Mouse (Mus musculus): ENCODE results near the gene Sdr9c7. TPM values are rescaled to one million over a fixed set of nuclear protein-coding genes. Genes with fewer than 3 reads are reported as not detected.

Gene Sdr9c7
- polyA plus RNA-seq (2015; fragmentation: Nextera tagmentation; extraction: Ambion mirVana), result not detected in 2 replicates

DNA sequence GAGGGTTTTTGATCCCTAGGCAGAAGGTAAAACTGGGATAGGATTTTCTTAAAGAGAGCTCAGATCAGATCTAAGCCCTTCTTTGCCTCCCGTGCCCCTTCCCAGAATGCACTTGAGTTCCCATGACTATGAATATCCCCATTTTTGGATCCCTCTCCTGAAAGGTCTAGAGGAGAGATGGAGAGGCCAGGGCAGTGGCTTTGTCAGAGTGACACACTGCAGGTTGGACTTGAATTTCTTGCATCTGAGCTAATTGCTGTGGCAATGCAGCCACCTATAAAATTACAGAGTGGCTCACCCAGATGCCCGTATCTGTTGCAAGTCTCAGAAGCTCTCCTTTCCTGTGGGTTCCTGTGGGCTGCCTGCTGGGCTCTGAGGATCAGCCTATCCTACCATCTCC lies at the start of gene Sdr9c7:
Gene Sdr9c7 (plus strand): TSS at position 301 of the 400 bp plus-strand sequence.
- Histone ChIP-seq H3K9ac (no peak within 1 kb of the TSS), H3K4me3 (no peak within 1 kb of the TSS), H3K4me1 (replicated peaks) (no peaks in the 10 kb centered on the region), H3K4me2 (no peak within 1 kb of the TSS), H3K36me3 (no peaks in the 10 kb centered on the region), H3K9me3 (replicated peaks) (no peaks in the 10 kb centered on the region), H3K27ac (no peak within 1 kb of the TSS), H3K27me3 (no peaks in the 10 kb centered on the region)
- no peak for ATAC-seq (replicated peaks; ENCODE audit: insufficient number of reproducible peaks, insufficient read depth, low FRiP score, low read depth)
- 83% methylated on average over 2 of the region's 2 CpGs for WGBS

DNA sequence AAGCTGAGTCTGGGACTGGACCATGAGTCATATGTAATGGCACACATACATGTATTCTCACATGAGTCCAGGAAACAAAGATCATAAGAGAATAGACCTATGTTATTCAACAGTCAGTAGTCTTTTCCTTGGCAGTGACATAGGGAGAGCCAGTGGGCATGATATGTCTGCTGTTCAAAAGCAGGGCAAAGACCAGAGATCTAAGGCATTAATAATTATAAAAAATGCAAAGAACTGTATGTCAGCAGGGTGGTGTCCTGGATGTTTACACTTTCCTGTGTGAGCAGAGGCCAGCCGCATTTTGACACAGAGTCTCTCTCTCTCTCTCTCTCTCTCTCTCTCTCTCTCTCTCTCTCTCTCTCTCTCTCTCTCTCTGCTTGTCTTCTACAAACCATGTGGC lies 48.7 kb upstream of the Sdr9c7 start, which contains the start of gene Rdh19:
Gene Rdh19 (plus strand): TSS at position 301 of the 400 bp plus-strand sequence.
- ATAC-seq (replicated peaks; ENCODE audit: insufficient number of reproducible peaks, insufficient read depth, low FRiP score, low read depth), result no peak
- WGBS, result 75% methylated on average over 1 of the region's 1 CpGs

DNA sequence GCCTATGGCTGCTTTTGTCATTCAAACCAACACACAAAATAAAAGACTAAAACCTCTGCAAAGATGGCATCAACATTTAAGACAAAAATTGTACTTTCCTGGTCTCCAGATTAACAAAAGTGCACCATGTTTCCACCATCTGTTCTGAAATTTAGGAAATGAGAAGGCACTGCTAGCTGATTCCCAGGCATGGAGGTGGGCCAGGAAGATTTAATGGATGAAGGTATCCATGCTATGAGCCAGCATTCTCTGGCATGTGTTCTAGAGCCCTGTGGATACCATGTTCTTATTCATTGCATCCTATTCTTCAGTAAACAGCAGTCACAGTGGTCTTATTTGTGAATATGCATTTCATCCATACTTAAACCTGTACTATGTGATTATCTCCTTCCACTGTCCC lies 41.9 kb upstream of the Sdr9c7 start:
- no peak overlapping the region for H3K9ac ChIP-seq
- ATAC-seq (replicated peaks; ENCODE audit: insufficient number of reproducible peaks, insufficient read depth, low FRiP score, low read depth), result no peak
- H3K9me3 ChIP-seq (replicated peaks), result no peaks in the 10 kb centered on the region
- H3K4me2 ChIP-seq, result no peak overlapping the region
- no peaks in the 10 kb centered on the region for H3K27me3 ChIP-seq
- no peaks in the 10 kb centered on the region for H3K36me3 ChIP-seq
- no peak overlapping the region for H3K27ac ChIP-seq
- no peak overlapping the region for H3K4me3 ChIP-seq
- H3K4me1 ChIP-seq (replicated peaks), result no peaks in the 10 kb centered on the region

More for the DNA sequence above, 48.7 kb upstream of the Sdr9c7 start, which contains the start of gene Rdh19:
- H3K4me1 ChIP-seq (replicated peaks), result no peaks in the 10 kb centered on the region
- no peaks in the 10 kb centered on the region for H3K36me3 ChIP-seq
- H3K4me2 ChIP-seq, result no peak within 1 kb of the TSS
- H3K27ac ChIP-seq, result no peak within 1 kb of the TSS
- H3K27me3 ChIP-seq, result no peaks in the 10 kb centered on the region
- H3K4me3 ChIP-seq, result no peak within 1 kb of the TSS
- no peaks in the 10 kb centered on the region for H3K9me3 ChIP-seq (replicated peaks)
- H3K9ac ChIP-seq, result no peak within 1 kb of the TSS

DNA sequence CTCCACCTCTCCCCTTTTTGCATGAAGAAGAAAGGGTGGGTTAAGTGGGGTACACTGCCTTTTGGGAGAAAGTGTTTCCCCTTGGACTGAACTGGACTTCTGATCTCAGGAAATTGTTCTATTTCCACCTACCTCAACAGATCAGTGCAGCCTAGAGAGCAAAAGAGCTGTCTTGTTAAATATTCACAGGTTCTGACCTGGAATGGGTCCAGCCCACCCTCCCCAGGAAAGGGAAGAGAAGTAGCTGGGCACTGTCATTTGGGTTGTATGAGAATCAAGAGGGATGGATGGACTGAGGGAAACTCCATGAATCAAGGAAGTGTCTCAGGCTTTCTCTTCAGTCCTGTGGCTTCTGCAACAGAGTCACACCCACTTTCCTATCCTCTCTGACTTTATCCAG lies 33.4 kb upstream of the Sdr9c7 start:
- Histone ChIP-seq H3K9ac (no peak overlapping the region), H3K27ac (no peak overlapping the region), H3K27me3 (no peaks in the 10 kb centered on the region), H3K4me1 (replicated peaks) (no peaks in the 10 kb centered on the region), H3K4me2 (no peak overlapping the region), H3K36me3 (no peaks in the 10 kb centered on the region), H3K4me3 (no peak overlapping the region), H3K9me3 (replicated peaks) (no peaks in the 10 kb centered on the region)
- no peak for ATAC-seq (replicated peaks; ENCODE audit: insufficient number of reproducible peaks, insufficient read depth, low FRiP score, low read depth)

DNA sequence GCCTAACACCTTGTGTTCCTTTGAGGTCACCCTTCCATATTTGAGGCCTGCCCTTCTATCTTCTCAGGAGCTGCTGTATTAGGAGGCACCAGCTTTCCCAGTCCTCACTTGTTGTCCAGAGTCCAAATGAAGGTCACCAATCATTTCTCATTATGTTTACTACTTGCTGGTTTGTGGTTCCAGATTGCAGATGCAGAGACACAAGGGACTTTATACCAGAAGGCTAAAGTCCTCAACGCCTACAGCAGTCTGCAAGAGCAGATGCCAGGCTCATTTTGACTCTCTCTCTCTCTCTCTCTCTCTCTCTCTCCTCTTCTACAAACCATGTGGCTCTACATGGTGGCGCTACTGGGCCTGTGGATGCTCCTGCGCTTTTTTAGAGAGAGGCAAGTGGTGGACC lies 32.1 kb upstream of the Sdr9c7 start, which contains the start of gene Rdh16f2:
Gene Rdh16f2 (plus strand): TSS at position 243 of the 400 bp plus-strand sequence.
- no peak within 1 kb of the TSS for H3K4me3 ChIP-seq
- no peak within 1 kb of the TSS for H3K27ac ChIP-seq

DNA sequence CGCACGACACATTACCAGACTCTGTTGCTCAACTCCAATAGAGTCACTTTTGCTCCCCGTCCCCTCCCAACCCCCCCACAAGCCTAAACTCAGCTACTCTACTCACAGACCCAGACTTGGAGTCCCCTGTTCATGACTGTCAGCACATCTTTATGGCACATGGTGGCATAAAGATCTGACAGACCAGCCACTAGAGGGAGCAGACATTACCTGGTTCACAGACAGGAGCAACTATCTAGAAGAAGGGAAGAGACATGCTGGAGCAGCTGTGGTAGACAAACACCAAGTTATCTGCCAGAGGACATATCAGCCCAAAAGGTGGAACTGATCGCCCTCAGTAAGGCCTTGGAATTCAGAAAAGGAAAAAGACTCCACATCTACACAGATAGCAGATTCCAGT lies 25.8 kb upstream of the Sdr9c7 start:
- H3K9ac ChIP-seq, result no peak overlapping the region
- H3K9me3 ChIP-seq (replicated peaks), result no peaks in the 10 kb centered on the region
- ATAC-seq (replicated peaks; ENCODE audit: insufficient number of reproducible peaks, insufficient read depth, low FRiP score, low read depth), result no peak
- no peaks in the 10 kb centered on the region for H3K27me3 ChIP-seq
- WGBS, result 58% methylated on average over 4 of the region's 4 CpGs
- H3K4me2 ChIP-seq, result no peak overlapping the region
- H3K36me3 ChIP-seq, result no peaks in the 10 kb centered on the region
- no peak overlapping the region for H3K4me3 ChIP-seq
- H3K4me1 ChIP-seq (replicated peaks), result no peaks in the 10 kb centered on the region
- H3K27ac ChIP-seq, result no peak overlapping the region

More for the DNA sequence above, 32.1 kb upstream of the Sdr9c7 start, which contains the start of gene Rdh16f2:
- Histone ChIP-seq H3K4me2 (no peak within 1 kb of the TSS), H3K27me3 (no peaks in the 10 kb centered on the region), H3K4me1 (replicated peaks) (no peaks in the 10 kb centered on the region), H3K36me3 (no peaks in the 10 kb centered on the region), H3K9ac (no peak within 1 kb of the TSS), H3K9me3 (replicated peaks) (no peaks in the 10 kb centered on the region)
- 86% methylated on average over 3 of the region's 3 CpGs for WGBS
- ATAC-seq (replicated peaks; ENCODE audit: insufficient number of reproducible peaks, insufficient read depth, low FRiP score, low read depth), result no peak

DNA sequence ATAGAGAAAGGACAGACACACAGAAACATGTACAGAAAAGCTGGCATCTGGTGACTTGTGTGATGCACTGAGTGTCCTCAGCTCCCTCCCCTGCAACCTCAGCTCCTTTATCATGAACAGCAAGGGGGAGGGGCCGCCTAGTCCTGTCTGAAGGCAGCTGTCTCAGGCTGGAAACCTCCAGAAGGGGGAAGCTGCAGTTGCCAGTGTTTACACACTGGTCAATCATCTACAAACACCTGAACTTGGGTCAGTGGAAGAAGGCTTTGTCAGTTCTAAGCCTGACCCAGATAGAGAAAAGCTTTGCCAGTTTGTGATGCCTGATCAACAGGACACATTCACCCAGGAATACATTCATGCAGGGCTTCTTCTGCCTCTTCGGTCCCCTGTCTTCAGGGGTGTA lies 20.6 kb upstream of the Sdr9c7 start:
- no peak overlapping the region for H3K4me3 ChIP-seq
- no peak overlapping the region for H3K27ac ChIP-seq
- no peaks in the 10 kb centered on the region for H3K4me1 ChIP-seq (replicated peaks)
- no peak for ATAC-seq (replicated peaks; ENCODE audit: insufficient number of reproducible peaks, insufficient read depth, low FRiP score, low read depth)
- H3K27me3 ChIP-seq, result no peaks in the 10 kb centered on the region
- H3K36me3 ChIP-seq, result no peaks in the 10 kb centered on the region
- no peaks in the 10 kb centered on the region for H3K9me3 ChIP-seq (replicated peaks)
- no peak overlapping the region for H3K9ac ChIP-seq
- 45% methylated on average over 2 of the region's 2 CpGs for WGBS
- no peak overlapping the region for H3K4me2 ChIP-seq

DNA sequence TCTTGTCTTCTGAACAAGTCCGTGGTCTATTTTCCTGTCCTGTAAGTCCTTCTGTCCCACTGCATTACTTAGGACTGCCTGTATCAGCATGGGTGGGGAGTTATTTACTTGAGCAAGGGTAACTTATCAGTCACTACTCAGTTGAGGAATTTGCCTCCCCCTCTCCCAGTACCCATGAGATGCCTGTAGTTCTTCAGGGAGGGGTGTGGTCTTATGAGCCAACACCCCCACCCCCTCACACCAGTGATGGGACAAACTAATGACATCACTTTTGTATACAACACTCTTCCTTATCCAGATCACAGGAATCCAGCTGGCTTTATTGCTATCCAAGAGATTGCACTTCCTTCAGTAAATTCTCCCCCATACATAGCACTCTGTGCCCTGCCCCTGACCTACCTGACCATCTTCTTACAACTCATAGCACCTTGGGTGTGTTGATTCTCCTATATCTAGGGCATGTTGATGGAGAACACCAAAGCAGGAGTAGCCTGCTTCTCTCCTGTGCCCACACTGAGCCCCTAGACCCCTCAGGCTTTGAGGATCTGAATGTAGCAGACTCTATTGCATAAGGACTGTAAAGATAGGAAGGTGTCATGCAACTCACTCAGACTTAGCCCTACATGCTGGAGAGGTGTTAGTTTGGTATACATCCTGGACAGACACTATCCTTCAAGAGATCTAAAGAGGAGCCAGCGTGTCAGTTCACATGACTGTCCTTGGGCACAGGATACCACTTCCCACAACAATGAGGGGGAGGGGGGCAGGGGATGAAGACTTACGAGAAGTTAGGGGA lies 19.9 kb upstream of the Sdr9c7 start:
- no peak overlapping the region for H3K4me2 ChIP-seq
- WGBS, result 51% methylated on average over 3 of the region's 3 CpGs
- H3K9ac ChIP-seq, result no peak overlapping the region
- no peaks in the 10 kb centered on the region for H3K36me3 ChIP-seq
- no peaks in the 10 kb centered on the region for H3K27me3 ChIP-seq
- no peak overlapping the region for H3K4me3 ChIP-seq
- H3K9me3 ChIP-seq (replicated peaks), result no peaks in the 10 kb centered on the region
- H3K4me1 ChIP-seq (replicated peaks), result no peaks in the 10 kb centered on the region
- no peak overlapping the region for H3K27ac ChIP-seq
- ATAC-seq (replicated peaks; ENCODE audit: insufficient number of reproducible peaks, insufficient read depth, low FRiP score, low read depth), result no peak; the same call in 1 of the 2 replicates

DNA sequence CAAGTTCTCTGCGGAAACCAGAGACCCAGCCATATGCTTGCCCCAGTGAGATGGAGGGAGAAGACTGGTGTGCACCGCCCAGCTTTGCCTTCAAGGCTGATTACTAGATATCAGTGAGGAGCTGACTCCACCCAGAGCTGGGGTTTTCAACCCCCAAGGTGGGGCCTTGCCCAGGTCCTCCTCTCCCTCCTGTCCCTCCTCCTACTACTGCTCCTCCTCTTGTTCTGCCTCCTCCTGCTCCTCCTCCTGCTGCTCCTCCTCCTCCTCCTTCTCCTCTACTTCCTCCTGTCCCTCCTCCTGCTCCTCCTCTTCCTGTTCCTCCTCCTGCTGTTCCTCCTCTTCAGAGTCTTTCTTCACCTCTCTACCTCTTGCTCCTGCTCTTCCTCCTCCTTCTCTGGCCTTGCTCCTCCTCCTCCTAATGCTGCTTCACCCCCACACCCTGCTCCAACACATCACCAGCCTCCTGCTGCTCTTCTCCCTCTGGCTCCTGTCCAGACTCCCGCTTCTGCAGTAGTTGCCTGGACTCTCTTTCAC lies 19.1 kb upstream of the Sdr9c7 start:
- Histone ChIP-seq H3K9ac (no peak overlapping the region), H3K4me3 (no peak overlapping the region), H3K9me3 (replicated peaks) (no peaks in the 10 kb centered on the region), H3K27ac (no peak overlapping the region), H3K4me2 (no peak overlapping the region), H3K36me3 (no peaks in the 10 kb centered on the region), H3K27me3 (no peaks in the 10 kb centered on the region), H3K4me1 (replicated peaks) (no peaks in the 10 kb centered on the region)
- WGBS, result 67% methylated on average over 3 of the region's 3 CpGs
- ATAC-seq (replicated peaks; ENCODE audit: insufficient number of reproducible peaks, insufficient read depth, low FRiP score, low read depth), result 0 out of 2 replicates have a peak, but pooled peaks have one; percentile 29

DNA sequence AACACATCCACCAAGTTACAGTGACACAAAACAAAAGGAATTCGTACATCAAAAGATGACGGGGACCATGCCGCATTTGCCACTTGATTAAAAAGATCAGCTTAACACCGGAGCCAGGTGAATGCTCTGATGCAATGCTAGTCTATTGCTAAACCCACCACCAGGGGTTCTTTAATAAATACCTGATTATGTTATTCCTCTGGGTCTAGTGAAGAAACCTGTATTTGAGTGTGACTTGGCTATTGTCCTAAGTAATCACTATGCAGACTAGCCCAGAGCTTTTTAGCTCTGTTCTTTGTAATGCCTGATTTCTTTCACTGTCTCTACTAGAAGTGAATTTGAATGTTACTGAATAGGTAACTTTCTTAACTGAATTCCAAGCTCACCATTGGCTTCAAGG lies 17.3 kb upstream of the Sdr9c7 start:
- Histone ChIP-seq H3K4me3 (no peak overlapping the region), H3K4me2 (no peak overlapping the region), H3K36me3 (no peaks in the 10 kb centered on the region), H3K27ac (no peak overlapping the region), H3K27me3 (no peaks in the 10 kb centered on the region), H3K4me1 (replicated peaks) (no peaks in the 10 kb centered on the region), H3K9ac (no peak overlapping the region), H3K9me3 (replicated peaks) (no peaks in the 10 kb centered on the region)
- no peak for ATAC-seq (replicated peaks; ENCODE audit: insufficient number of reproducible peaks, insufficient read depth, low FRiP score, low read depth)
- 85% methylated on average over 4 of the region's 4 CpGs for WGBS

DNA sequence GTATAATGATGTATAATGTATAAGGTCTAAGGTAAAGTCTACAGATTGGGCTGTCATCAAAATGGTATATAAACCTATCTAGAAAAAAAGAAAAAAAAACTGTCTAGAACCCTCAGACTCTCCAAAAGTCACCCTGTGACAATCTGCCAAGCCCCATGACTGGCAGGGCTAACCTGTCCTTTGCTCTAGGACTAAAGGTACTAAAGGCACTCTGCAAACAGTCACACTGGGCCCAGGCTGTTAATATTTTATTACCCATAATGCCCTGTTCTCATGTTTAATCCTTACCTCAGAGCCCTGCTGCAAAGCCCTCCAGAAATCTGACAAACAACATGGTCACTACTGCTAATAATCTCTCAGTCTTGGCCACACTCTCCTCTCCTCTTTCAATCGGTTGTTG lies 11.8 kb upstream of the Sdr9c7 start:
- H3K9ac ChIP-seq, result no peak overlapping the region
- whole genome bisulfite sequencing, result 73% methylated on average over 1 of the region's 1 CpGs
- H3K4me1 ChIP-seq (replicated peaks), result no peaks in the 10 kb centered on the region
- no peak overlapping the region for H3K4me2 ChIP-seq
- no peak overlapping the region for H3K4me3 ChIP-seq
- no peaks in the 10 kb centered on the region for H3K9me3 ChIP-seq (replicated peaks)
- no peak for ATAC-seq (replicated peaks; ENCODE audit: insufficient number of reproducible peaks, insufficient read depth, low FRiP score, low read depth)
- H3K27me3 ChIP-seq, result no peaks in the 10 kb centered on the region
- no peak overlapping the region for H3K27ac ChIP-seq
- no peaks in the 10 kb centered on the region for H3K36me3 ChIP-seq

DNA sequence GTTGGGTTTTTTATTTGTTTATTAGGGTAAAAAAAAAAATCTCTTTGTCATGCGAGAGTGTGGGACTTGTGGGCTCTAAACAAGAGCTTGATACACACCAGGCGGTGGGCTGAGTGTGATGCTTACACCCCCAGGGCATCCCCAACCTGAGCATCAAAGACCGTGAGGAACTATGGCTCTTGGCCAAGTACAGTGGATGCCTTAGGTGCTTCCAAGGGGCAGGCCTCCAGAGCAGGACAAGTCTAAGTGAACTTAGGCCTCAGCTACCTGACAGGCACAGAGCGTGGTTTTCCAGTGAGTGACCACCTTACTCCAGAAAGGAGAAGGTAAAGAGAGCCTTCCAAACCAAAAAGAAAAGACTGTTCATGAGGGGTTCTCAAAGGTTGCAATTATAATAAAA lies 11.3 kb upstream of the Sdr9c7 start:
- no peaks in the 10 kb centered on the region for H3K4me1 ChIP-seq (replicated peaks)
- no peak for ATAC-seq (replicated peaks; ENCODE audit: insufficient number of reproducible peaks, insufficient read depth, low FRiP score, low read depth)

More for the DNA sequence above, 11.3 kb upstream of the Sdr9c7 start:
- H3K27ac ChIP-seq, result no peak overlapping the region
- H3K9me3 ChIP-seq (replicated peaks), result no peaks in the 10 kb centered on the region
- H3K36me3 ChIP-seq, result no peaks in the 10 kb centered on the region
- H3K4me2 ChIP-seq, result no peak overlapping the region
- 74% methylated on average over 4 of the region's 4 CpGs for WGBS
- H3K4me3 ChIP-seq, result no peak overlapping the region
- H3K9ac ChIP-seq, result no peak overlapping the region
- no peaks in the 10 kb centered on the region for H3K27me3 ChIP-seq
